Mouse (Mus musculus): ENCODE results near the gene 0610037L13Rik. TPM values are rescaled to one million over a fixed set of nuclear protein-coding genes. Genes with fewer than 3 reads are reported as not detected.
A peak's percentile ranks its signal among the peaks of the same experiment; 100 is the strongest.

Gene 0610037L13Rik
- total RNA-seq (2022) = 10 to 100 TPM; 51.1 to 59.8 (median 55.1) TPM

GRCm38 (mm10) chr4:107889731-107890432 is at the start of gene 0610037L13Rik:
0610037L13Rik (plus strand) TSS chr4:107889813.
- DNase-seq (ENCODE audit: low spot score in 2 of 2) = peak; percentile 93 to 97

- no peak for DNase-seq (ENCODE audit: low spot score in 2 of 2)
Observed at GRCm38 (mm10) chr4:107843687-107844086, 45.9 kb upstream of the 0610037L13Rik start.

GRCm38 (mm10) chr4:107844971-107845370 is 44.6 kb upstream of the 0610037L13Rik start:
- DNase-seq (ENCODE audit: low spot score in 2 of 2) = peak in 1 of 2 experiments; percentile 83

- DNase-seq (ENCODE audit: low spot score in 2 of 2) = no peak
Observed at GRCm38 (mm10) chr4:107846795-107847194, 42.8 kb upstream of the 0610037L13Rik start.

GRCm38 (mm10) chr4:107848546-107848945 is 41.1 kb upstream of the 0610037L13Rik start:
- no peak for DNase-seq (ENCODE audit: low spot score in 2 of 2)

- DNase-seq (ENCODE audit: low spot score in 2 of 2) = no peak
Observed at GRCm38 (mm10) chr4:107849621-107850020, 40.0 kb upstream of the 0610037L13Rik start.

GRCm38 (mm10) chr4:107850091-107850490 is 39.5 kb upstream of the 0610037L13Rik start:
- no peak for DNase-seq (ENCODE audit: low spot score in 2 of 2)

- no peak for DNase-seq (ENCODE audit: low spot score in 2 of 2)
Observed at GRCm38 (mm10) chr4:107853333-107853732, 36.3 kb upstream of the 0610037L13Rik start.

GRCm38 (mm10) chr4:107853836-107854235 is 35.8 kb upstream of the 0610037L13Rik start:
- no peak for DNase-seq (ENCODE audit: low spot score in 2 of 2)

- DNase-seq (ENCODE audit: low spot score in 2 of 2) = no peak
Observed at GRCm38 (mm10) chr4:107856958-107857686, 32.5 kb upstream of the 0610037L13Rik start.

- DNase-seq (ENCODE audit: low spot score in 2 of 2) = no peak
Observed at GRCm38 (mm10) chr4:107858995-107859394, 30.6 kb upstream of the 0610037L13Rik start.

GRCm38 (mm10) chr4:107864866-107865265 is 24.7 kb upstream of the 0610037L13Rik start:
- no peak for DNase-seq (ENCODE audit: low spot score in 2 of 2)

- DNase-seq (ENCODE audit: low spot score in 2 of 2) = peak; percentile 94 to 98
Observed at GRCm38 (mm10) chr4:107879254-107880050, 10.2 kb upstream of the 0610037L13Rik start, which contains the start of gene Magoh. Magoh (plus strand) TSS chr4:107879755.

- DNase-seq (ENCODE audit: low spot score in 2 of 2) = no peak
Observed at GRCm38 (mm10) chr4:107881631-107882030, 8.0 kb upstream of the 0610037L13Rik start.

- DNase-seq (ENCODE audit: low spot score in 2 of 2) = no peak
Observed at GRCm38 (mm10) chr4:107886371-107886770, 3.2 kb upstream of the 0610037L13Rik start.

- no peak for DNase-seq (ENCODE audit: low spot score in 2 of 2)
Observed at GRCm38 (mm10) chr4:107889385-107889730, 255 bp upstream of the 0610037L13Rik start.

GRCm38 (mm10) chr4:107892663-107893062 is 3.0 kb downstream of the 0610037L13Rik start:
- no peak for DNase-seq (ENCODE audit: low spot score in 2 of 2)

- no peak for DNase-seq (ENCODE audit: low spot score in 2 of 2)
Observed at GRCm38 (mm10) chr4:107899211-107899927, 9.8 kb downstream of the 0610037L13Rik start.

- DNase-seq (ENCODE audit: low spot score in 2 of 2) = no peak
Observed at GRCm38 (mm10) chr4:107900206-107900605, 10.6 kb downstream of the 0610037L13Rik start.

GRCm38 (mm10) chr4:107904252-107904651 is 14.6 kb downstream of the 0610037L13Rik start:
- DNase-seq (ENCODE audit: low spot score in 2 of 2) = no peak

GRCm38 (mm10) chr4:107906561-107906960 is 16.9 kb downstream of the 0610037L13Rik start:
- no peak for DNase-seq (ENCODE audit: low spot score in 2 of 2)

All from left cerebral cortex, adult 8-10 months (tissue).